Mouse (Mus musculus) forebrain, embryonic 10.5 days (tissue): ENCODE measurements around the gene Cenpo. TPM values are rescaled to one million over a fixed set of nuclear protein-coding genes. Genes with fewer than 3 reads are reported as not detected.

Experiments used
- DNase-seq: peaks from one replicate; pipeline ENCODE4 v3.0.0-alpha.2; 2017; ENCODE audit warnings: low spot score; ENCODE audit errors: extremely low spot score
- H3K27ac ChIP-seq: fragments of 300-500 bp; sonication (generic); 2 replicates; pipeline ENCODE4 v1.5.1; 2016; ENCODE audit warnings: mild to moderate bottlenecking
- H3K27me3 ChIP-seq: fragments of 300-500 bp; sonication (generic); 2 replicates; pipeline ENCODE4 v1.6.1; 2016; ENCODE audit warnings: mild to moderate bottlenecking; ENCODE audit not compliant: poor library complexity, severe bottlenecking
- H3K36me3 ChIP-seq: fragments of 300-500 bp; sonication (generic); replicated peaks from 2 replicates; pipeline ENCODE4 v1.6.1; 2016; ENCODE audit warnings: mild to moderate bottlenecking, moderate library complexity
- H3K4me1 ChIP-seq: fragments of 300-500 bp; sonication (generic); 2 replicates; pipeline ENCODE4 v1.6.1; 2016
- H3K4me3 ChIP-seq: fragments of 300-500 bp; sonication (generic); 2 replicates; pipeline ENCODE4 v1.5.1; 2016; ENCODE audit warnings: mild to moderate bottlenecking, moderate library complexity
- H3K9me3 ChIP-seq: fragments of 300-500 bp; sonication (generic); 2 replicates; pipeline ENCODE4 v1.6.1; 2016; ENCODE audit warnings: mild to moderate bottlenecking, moderate library complexity
- WGBS: fragments of 180-500 bp; shearing (Covaris S2); methylation state at CpG from one replicate; pipeline ENCODE4 v1.1.7; 2016; 5-methylcytosine and 5-hydroxymethylcytosine counted together
- polyA plus RNA-seq: library from polyadenylated mRNA; unstranded; fragments of >200 nt; fragmentation: Nextera tagmentation; extraction: Ambion mirVana; gene quantifications from 2 replicates; pipeline ENCODE4 v1.2.1, GENCODE M21; 2016

Cenpo gene
- polyA plus RNA-seq, 1 experiment from 2014 or later = 20.6 TPM

DNA sequence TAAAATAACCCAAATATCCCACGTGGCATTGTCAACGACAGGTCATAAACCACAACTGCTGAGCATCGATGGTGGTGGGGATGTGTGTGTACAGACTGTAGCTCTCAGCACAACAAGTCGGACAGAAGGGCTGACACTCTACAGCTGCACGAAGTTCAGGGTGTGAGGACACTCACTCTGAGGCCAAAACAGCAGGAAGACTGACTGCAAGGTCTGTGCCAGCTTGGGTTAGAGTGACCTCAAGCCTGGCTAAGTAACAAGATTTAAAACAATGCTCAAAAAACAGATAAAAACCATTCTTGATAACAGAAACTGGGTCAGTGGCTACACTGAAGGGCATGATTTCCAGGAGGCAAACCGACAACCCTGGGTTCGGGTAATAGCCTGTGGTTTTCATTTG is 3.9 kb downstream of the Cenpo start:
- WGBS = 97% methylated on average over 7 of the region's 7 CpGs
- peaks cover 65% of the 10 kb centered on the region for H3K36me3 ChIP-seq

DNA sequence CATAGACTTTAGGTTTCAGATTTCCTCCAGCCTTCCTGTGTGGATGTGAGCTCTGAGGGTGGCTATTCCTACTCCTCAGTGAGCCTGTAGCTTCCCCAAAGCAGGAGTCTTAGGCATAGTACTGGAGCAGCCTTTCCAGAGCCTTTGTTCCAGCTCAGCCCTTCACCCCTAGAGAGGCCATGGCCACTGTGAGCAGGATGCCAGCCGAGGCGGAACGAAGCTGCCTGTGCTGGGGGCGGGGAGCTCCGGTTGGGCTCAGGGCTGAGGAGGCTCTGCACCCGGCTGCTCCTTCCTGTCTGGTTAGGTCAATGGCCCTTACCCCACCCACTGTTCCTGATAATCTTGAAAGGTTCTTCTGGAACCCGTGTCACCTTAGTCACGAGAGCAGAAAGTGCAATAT is 21.2 kb downstream of the Cenpo start:
- Histone ChIP-seq H3K9me3 (no peaks in the 10 kb centered on the region), H3K36me3 (peaks cover 98% of the 10 kb centered on the region), H3K27ac (peak overlapping the region; percentile 58), H3K4me3 (no peak overlapping the region), H3K27me3 (no peaks in the 10 kb centered on the region), H3K4me1 (peaks cover 8% of the 10 kb centered on the region; the same call in 1 of the 2 replicates)
- 71% methylated on average over 8 of the region's 8 CpGs for WGBS
- DNase-seq = no peak

More for the DNA sequence above, 3.9 kb downstream of the Cenpo start:
- H3K4me3 ChIP-seq = no peak overlapping the region
- no peak for DNase-seq
- H3K4me1 ChIP-seq = peaks cover 18% of the 10 kb centered on the region
- H3K27me3 ChIP-seq = no peaks in the 10 kb centered on the region
- no peak overlapping the region for H3K27ac ChIP-seq
- H3K9me3 ChIP-seq = 0 out of 2 replicates have a peak, but pooled peaks cover 3% of the 10 kb centered on the region

DNA sequence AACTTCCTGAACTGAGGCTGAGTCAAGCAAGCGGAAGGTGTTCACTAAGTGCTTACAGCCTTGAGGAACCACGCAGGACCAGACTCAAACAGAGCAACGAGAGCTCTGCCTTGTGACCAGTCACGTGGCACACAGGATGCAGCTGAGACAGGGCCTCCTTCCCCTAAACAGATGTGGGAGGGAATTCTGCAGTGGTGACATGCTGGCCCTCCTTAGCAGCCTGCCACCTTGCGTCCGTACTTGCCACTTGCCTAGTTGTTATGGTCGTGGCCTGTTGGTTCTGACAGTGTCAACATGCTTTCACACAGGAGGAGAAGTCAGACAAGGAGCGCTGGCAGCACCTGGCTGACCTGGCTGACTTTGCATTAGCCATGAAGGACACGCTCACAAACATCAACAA is 22.9 kb downstream of the Cenpo start:
- peaks cover 8% of the 10 kb centered on the region; the same call in 1 of the 2 replicates for H3K4me1 ChIP-seq
- WGBS = 92% methylated on average over 9 of the region's 9 CpGs
- H3K4me3 ChIP-seq = no peak overlapping the region
- no peaks in the 10 kb centered on the region for H3K9me3 ChIP-seq
- H3K27me3 ChIP-seq = no peaks in the 10 kb centered on the region
- H3K27ac ChIP-seq = no peak overlapping the region
- no peak for DNase-seq
- peaks cover 93% of the 10 kb centered on the region for H3K36me3 ChIP-seq

DNA sequence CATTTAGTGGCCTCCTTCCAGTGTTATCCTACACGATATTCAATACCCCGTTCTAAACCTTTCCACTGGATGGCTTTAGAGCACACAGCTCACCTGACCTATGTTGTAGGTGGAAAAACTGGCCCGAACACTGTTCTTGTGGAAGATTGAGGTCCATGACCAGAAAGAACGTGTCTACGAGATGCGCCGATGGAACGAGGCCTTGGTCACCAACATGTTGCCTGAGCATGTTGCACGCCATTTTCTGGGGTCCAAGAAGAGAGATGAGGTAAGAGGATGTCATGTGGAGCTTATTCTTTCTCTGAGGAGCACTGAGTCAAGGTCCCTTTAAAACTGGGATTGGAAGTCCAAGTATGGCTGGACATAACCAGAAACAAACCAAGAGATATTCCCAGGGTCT is 24.9 kb downstream of the Cenpo start:
- Histone ChIP-seq H3K27ac (no peak overlapping the region), H3K27me3 (no peaks in the 10 kb centered on the region), H3K9me3 (no peaks in the 10 kb centered on the region), H3K4me1 (peaks cover 8% of the 10 kb centered on the region; the same call in 1 of the 2 replicates), H3K4me3 (no peak overlapping the region), H3K36me3 (peaks cover 90% of the 10 kb centered on the region)
- DNase-seq = no peak
- 97% methylated on average over 9 of the region's 9 CpGs for WGBS

DNA sequence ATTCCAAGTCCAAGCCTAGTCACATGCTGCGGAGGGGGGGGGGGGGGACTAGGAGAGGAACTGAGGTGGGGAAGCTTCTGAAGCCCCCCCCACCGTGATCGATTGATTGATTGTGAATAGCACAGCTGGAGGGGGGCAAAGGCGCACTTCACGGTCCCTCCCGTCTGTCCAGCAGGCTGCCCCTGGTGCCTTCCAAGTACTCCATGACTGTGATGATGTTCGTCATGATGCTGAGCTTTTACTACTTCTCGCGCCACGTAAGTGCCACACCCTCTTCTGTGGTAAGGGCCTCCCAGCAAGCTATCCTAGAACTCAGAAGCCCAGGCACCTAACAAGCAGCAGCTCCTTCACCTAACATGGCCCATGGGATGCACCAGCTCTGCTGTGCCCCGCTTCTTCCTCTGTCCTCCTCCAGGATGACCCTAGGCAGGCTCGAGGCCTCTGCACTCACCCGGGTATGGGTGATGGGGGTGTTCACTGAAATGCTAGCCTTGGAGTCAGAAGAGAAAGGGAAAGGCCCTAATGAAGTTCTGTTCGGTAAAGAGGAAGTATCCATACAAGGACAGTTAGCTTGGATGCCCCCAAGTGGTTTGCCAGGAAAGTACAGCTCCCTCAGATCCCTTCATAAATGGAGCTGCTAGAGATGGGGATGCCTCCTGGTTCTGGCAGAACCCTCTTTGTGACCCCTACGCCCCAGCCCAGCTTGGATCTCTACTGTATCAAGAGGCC is 25.5 kb downstream of the Cenpo start:
- 80% methylated on average over 15 of the region's 15 CpGs for WGBS
- Histone ChIP-seq H3K36me3 (peaks cover 89% of the 10 kb centered on the region), H3K27ac (no peak overlapping the region), H3K4me3 (no peak overlapping the region), H3K9me3 (no peaks in the 10 kb centered on the region), H3K27me3 (no peaks in the 10 kb centered on the region), H3K4me1 (peaks cover 8% of the 10 kb centered on the region; the same call in 1 of the 2 replicates)
- no peak for DNase-seq

DNA sequence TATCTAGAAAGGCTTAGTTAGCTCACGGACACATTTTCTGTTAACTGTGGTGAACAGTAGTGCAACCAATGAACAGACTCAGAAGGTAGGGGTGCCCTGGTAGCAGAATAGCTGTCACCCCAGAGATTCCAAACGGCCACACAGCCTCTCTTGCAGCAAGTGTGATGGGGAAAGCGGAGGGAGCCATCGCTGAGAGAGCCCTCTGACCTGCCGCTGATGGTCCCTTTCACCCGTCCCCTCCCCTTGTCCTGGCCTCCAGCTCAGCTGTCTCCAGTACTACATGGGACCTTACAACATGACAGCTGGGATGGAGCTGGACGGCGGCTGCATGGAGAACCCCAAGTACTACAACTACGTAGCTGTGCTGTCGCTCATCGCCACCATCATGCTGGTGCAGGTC is 28.0 kb downstream of the Cenpo start:
- Histone ChIP-seq H3K36me3 (peaks cover 78% of the 10 kb centered on the region), H3K4me1 (peaks cover under 1% of the 10 kb centered on the region; the same call in 1 of the 2 replicates), H3K27ac (no peak overlapping the region), H3K4me3 (no peak overlapping the region), H3K9me3 (no peaks in the 10 kb centered on the region), H3K27me3 (no peaks in the 10 kb centered on the region)
- DNase-seq = no peak
- 92% methylated on average over 11 of the region's 11 CpGs for WGBS

DNA sequence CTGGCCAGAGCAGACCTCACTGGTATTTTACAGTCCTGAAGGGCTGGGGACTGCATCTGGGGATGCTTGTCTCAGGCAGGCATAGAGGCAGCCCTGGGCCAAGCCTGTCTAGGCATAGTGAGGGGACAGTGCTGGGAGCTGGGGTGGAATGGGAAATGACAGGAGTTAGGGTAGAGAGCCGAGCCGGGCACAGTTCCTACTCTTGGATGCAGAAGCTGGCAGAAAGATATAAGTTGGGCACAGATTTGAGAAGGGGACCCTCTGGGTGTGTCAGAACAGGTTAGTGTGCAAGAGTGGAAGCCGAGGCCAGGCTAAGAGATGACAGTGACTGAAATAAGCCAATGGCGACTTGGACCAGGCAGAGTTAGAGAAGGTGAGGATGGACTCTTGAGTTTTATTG is 31.9 kb downstream of the Cenpo start:
- H3K4me1 ChIP-seq = peaks cover 7% of the 10 kb centered on the region; the same call in 1 of the 2 replicates
- H3K4me3 ChIP-seq = no peak overlapping the region
- H3K9me3 ChIP-seq = no peaks in the 10 kb centered on the region
- no peak overlapping the region for H3K27ac ChIP-seq
- H3K36me3 ChIP-seq = peaks cover 54% of the 10 kb centered on the region
- DNase-seq = no peak
- H3K27me3 ChIP-seq = no peaks in the 10 kb centered on the region
- WGBS = 85% methylated on average over 4 of the region's 4 CpGs

DNA sequence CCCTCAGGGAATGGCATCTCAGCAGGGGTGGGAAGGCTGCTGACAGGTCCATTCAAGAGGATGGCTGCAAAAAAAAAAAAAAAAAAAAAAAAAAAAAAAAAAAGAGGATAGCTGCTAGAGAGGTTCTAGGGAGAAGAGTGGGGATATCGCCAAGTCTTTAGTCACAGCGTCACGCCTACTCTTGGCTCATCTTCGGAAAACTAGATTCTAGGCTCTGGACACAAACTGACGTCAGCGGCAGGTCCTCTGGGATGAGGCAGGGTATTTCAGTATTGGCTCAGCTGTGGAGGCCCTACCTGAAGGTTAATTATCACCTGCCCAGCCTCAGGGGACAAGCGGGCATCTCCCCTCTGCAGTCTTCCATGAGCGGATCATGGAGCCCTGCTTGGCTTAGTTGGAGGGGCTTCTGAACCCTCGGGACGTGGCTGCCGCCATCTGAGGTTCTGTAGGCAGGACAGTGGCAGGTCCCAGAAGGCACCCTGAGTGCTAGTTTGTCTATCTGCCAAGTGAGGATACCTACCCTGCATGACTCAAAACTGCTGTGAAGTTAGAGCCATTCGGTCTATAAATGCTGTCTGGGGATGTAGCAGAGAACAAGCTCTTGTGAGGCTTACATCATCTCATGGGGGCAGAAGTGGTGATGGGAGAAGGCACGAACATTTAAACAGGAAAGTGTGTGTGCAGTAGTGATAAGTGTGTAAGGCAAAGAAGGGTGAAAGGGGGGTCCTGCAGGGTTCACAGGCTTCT is 32.5 kb downstream of the Cenpo start:
- WGBS = 94% methylated on average over 13 of the region's 13 CpGs
- DNase-seq = no peak
- H3K9me3 ChIP-seq = no peaks in the 10 kb centered on the region
- H3K27me3 ChIP-seq = no peaks in the 10 kb centered on the region
- H3K4me1 ChIP-seq = peaks cover 7% of the 10 kb centered on the region; the same call in 1 of the 2 replicates
- no peak overlapping the region for H3K4me3 ChIP-seq
- H3K36me3 ChIP-seq = peaks cover 52% of the 10 kb centered on the region
- H3K27ac ChIP-seq = no peak overlapping the region

DNA sequence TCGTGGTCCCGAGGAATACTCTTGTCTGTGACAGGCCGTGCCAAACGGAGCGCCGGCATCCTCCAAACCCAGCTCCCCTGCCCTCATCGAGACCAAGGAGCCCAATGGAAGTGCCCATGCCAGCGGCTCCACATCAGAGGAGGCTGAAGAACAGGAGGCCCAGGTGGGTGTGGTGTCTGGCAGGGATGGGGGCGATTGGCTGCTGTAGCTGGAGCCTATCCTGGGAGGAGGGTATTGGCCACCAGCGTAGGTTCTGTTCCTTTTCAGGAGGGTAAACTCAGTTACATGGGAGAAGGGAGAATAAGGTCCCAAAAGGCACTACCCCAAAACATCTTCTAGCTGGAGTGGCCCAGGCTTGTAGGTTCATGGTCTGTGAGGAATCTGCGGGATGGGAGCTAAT is 34.8 kb downstream of the Cenpo start:
- Histone ChIP-seq H3K27me3 (no peaks in the 10 kb centered on the region), H3K9me3 (no peaks in the 10 kb centered on the region), H3K27ac (no peak overlapping the region), H3K36me3 (peaks cover 34% of the 10 kb centered on the region), H3K4me1 (peaks cover 7% of the 10 kb centered on the region; the same call in 1 of the 2 replicates), H3K4me3 (no peak overlapping the region)
- DNase-seq = no peak
- 95% methylated on average over 11 of the region's 11 CpGs for WGBS

DNA sequence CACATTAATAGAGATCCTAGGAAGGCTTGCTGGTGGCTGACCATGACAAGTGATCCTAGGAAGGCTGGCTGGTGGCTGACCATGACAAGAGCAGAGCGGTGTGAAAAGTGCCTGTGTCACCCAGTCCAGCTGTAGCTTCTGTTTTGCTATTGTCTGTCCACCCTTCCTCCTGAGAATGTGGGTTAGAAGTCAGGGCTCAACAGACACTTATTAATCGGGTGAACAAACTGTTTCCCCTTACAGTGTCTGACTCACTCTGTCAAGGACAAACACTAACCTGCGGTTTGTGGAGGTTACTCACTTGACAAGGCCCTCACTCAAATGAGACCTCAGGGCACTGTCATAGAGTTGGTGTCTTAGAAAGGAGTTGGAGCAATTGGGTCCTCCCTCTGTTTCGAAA is 35.4 kb downstream of the Cenpo start:
- Histone ChIP-seq H3K27ac (no peak overlapping the region), H3K4me1 (peaks cover 7% of the 10 kb centered on the region; the same call in 1 of the 2 replicates), H3K4me3 (no peak overlapping the region), H3K36me3 (peaks cover 30% of the 10 kb centered on the region), H3K27me3 (no peaks in the 10 kb centered on the region), H3K9me3 (no peaks in the 10 kb centered on the region)
- WGBS = 93% methylated on average over 4 of the region's 4 CpGs
- DNase-seq = no peak

DNA sequence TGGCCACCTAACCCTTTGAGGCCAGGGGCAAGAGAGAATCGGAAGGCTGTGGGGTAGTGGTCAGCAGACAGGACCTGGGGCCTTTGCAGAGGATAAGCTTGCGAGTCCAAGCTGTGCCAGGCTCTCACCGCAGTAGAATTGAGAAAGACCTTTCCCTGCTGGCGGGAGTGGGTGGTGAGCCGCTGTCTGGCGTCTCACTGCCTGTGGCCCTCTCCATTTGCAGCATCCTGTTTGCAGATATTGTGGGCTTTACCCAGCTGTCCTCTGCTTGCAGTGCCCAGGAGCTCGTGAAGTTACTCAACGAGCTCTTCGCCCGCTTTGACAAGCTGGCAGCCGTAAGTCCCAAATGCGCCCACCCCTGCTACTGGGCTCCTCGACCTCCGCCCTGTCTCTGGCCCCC is 39.5 kb downstream of the Cenpo start:
- H3K4me1 ChIP-seq = peaks cover 20% of the 10 kb centered on the region
- H3K4me3 ChIP-seq = no peak overlapping the region
- H3K27ac ChIP-seq = no peak overlapping the region
- H3K27me3 ChIP-seq = no peaks in the 10 kb centered on the region
- H3K9me3 ChIP-seq = no peaks in the 10 kb centered on the region
- H3K36me3 ChIP-seq = peaks cover 10% of the 10 kb centered on the region
- no peak for DNase-seq
- 94% methylated on average over 14 of the region's 14 CpGs for WGBS

DNA sequence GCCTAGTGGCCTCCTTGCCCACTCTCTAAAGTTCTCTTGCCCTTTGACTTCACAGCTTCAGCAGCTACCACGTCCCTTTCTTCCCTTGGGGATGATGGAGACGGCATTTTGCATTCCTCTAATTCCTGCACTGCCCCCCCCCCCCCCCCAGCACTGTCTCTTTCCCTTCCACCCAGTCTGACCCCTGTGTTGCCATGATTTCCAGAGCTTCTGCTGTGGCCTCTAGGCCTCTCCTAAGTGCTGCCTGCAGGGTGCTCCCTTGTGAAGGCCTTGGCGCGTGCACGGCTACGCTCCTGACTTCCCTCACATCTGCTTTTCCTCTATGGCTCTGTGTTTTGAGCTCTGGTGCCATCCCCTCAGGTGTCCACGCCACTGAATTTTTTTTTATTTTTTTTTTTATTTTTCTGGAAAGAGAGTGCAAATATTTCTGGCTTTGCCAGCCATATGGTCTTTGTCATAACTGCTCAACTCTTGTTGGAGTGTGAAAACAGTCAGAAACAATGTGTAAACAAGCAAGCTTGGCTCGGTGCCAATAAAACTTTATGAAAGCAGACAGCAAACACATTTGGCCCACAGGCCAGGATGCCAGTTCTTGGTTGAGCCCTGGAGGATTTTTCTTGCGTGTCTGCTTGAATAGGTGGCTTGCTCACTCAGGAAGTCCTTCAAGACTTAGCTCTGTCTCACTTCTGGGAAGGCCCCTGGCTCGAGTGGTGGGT is 40.9 kb downstream of the Cenpo start:
- Histone ChIP-seq H3K27me3 (no peaks in the 10 kb centered on the region), H3K9me3 (no peaks in the 10 kb centered on the region), H3K27ac (peak overlapping the region; percentile 72), H3K36me3 (peaks cover 8% of the 10 kb centered on the region), H3K4me3 (no peak overlapping the region), H3K4me1 (peaks cover 35% of the 10 kb centered on the region)
- 69% methylated on average over 10 of the region's 10 CpGs for WGBS
- DNase-seq = no peak
